Mouse (Mus musculus): Measurements from ENCODE around the gene Dqx1. TPM values are rescaled to one million over a fixed set of nuclear protein-coding genes. Genes with fewer than 3 reads are reported as not detected.

The Dqx1 gene
- polyA plus RNA-seq, 1 experiment from 2014 or later, result 1.4 TPM

DNA sequence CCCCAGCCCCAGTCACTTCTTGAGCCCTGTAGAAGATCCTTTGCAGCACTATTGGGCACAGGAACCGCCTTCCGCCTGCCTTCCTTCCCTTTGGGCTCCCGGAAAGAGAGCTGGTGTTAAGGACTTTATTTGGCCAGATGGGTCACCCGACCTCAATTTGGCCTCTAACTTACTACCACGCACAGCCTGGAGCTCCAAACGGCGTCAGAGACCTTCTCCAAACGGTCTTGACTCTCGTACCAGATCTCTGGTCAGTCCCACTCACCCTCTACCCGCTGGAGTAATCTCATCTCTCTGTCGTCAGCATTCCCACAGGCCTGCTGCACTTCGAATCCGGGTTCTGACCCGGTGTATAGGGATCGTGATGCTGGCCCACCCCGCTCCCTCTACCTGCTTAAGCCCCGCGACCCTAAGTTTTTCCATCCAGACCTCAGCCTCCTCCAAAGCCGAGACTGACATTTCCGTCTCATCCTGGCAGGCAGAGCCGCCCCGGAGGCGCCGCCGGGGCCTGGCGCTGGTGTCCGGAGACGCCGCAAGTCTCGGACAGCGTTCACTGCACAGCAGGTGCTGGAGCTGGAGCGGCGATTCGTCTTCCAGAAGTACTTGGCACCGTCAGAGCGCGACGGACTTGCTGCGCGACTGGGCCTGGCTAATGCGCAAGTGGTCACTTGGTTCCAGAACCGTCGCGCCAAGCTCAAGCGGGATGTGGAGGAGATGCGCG is 29.7 kb downstream of the Dqx1 start:
- 1% methylated on average over 47 of the region's 47 CpGs for WGBS

DNA sequence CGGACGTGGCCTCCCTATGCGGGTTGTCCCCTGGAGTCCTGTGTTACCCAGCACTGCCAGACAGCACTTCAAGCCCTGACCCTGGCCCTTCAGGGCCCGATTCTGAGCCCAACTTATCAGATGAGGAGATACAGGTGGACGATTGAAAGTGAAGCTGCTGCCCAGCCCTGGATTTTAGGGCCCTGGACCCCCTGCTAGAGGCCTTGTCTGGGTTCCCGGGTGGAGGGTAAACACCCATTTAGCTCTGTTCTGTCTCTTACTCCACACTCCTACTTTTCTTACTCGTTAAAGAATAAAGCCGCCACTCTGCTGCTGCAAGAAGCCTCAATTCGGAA is 30.2 kb downstream of the Dqx1 start:
- Histone ChIP-seq H3K4me1 (ENCODE audit: control insufficient read depth, insufficient read depth, low read length) (peaks cover 8% of the 10 kb centered on the region; the same call in 1 of the 2 replicates), H3K4me3 (ENCODE audit: low read depth, low read length) (no peak overlapping the region), H3K36me3 (ENCODE audit: control insufficient read depth, insufficient read depth, low read length) (no peaks in the 10 kb centered on the region), H3K27ac (ENCODE audit: low read depth, low read length) (no peak overlapping the region), H3K4me2 (ENCODE audit: low read depth) (peak overlapping the region; percentile 31), H3K27me3 (ENCODE audit: control insufficient read depth, insufficient read depth, low read length) (peaks cover 62% of the 10 kb centered on the region), H3K9ac (ENCODE audit: low read length) (no peak overlapping the region), H3K9me3 (ENCODE audit: control insufficient read depth, low read length) (no peaks in the 10 kb centered on the region)
- DNase-seq (ENCODE audit: low spot score) (no peak), ATAC-seq (ENCODE audit: insufficient read depth, low FRiP score, low TSS enrichment) (no peak)
- WGBS, result 7% methylated on average over 9 of the region's 9 CpGs

More for the DNA sequence above, 29.7 kb downstream of the Dqx1 start:
- DNase-seq (ENCODE audit: low spot score) (peak; percentile 56), ATAC-seq (ENCODE audit: insufficient read depth, low FRiP score, low TSS enrichment) (no peak)
- Histone ChIP-seq H3K9ac (ENCODE audit: low read length) (no peak overlapping the region), H3K36me3 (ENCODE audit: control insufficient read depth, insufficient read depth, low read length) (no peaks in the 10 kb centered on the region), H3K9me3 (ENCODE audit: control insufficient read depth, low read length) (no peaks in the 10 kb centered on the region), H3K4me3 (ENCODE audit: low read depth, low read length) (peak overlapping the region; percentile 19; the same call in 1 of the 2 replicates), H3K4me1 (ENCODE audit: control insufficient read depth, insufficient read depth, low read length) (peaks cover 8% of the 10 kb centered on the region; the same call in 1 of the 2 replicates), H3K27ac (ENCODE audit: low read depth, low read length) (no peak overlapping the region), H3K4me2 (ENCODE audit: low read depth) (peak overlapping the region; percentile 31), H3K27me3 (ENCODE audit: control insufficient read depth, insufficient read depth, low read length) (peaks cover 62% of the 10 kb centered on the region)

DNA sequence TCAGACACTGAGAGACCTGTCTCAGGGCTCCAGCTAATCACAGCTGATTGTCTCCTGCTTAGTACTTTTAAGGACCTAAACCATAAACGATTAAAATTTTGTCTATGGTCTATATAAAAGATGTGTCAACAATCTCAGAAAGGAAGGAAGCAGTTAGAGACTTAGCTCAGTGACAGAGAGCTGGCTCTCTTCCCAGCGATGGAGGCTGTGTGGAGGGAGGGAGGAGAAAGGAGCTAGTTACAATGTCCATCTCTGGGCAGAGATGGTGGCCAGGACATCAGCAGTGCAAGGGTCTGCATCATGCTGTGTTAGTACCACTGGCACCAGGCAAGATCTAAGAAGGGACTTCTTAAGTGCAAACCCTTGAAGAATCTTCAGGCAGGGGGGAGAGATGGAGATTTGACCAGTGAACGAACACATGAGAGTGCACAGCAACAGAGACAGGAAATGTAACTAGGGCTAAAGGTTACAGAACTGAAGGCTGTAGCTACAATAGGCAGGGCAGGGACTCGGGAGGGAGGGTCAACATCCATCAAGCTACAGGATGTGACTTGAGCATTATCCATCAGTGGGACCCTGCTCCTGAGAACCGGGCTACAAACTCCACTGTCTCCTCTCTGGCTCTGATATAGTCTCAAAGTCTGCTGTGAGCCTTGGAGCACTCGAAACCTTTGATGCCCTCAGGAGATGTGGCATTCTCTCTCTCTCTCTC is 34.9 kb downstream of the Dqx1 start:
- H3K4me3 ChIP-seq (ENCODE audit: low read depth, low read length), result no peak overlapping the region
- no peak overlapping the region for H3K27ac ChIP-seq (ENCODE audit: low read depth, low read length)
- H3K4me1 ChIP-seq (ENCODE audit: control insufficient read depth, insufficient read depth, low read length), result no peaks in the 10 kb centered on the region
- peaks cover 19% of the 10 kb centered on the region for H3K27me3 ChIP-seq (ENCODE audit: control insufficient read depth, insufficient read depth, low read length)
- H3K9ac ChIP-seq (ENCODE audit: low read length), result no peak overlapping the region
- WGBS, result 41% methylated on average over 6 of the region's 6 CpGs
- no peak overlapping the region for H3K4me2 ChIP-seq (ENCODE audit: low read depth)
- DNase-seq (ENCODE audit: low spot score) (no peak), ATAC-seq (ENCODE audit: insufficient read depth, low FRiP score, low TSS enrichment) (no peak)
- H3K36me3 ChIP-seq (ENCODE audit: control insufficient read depth, insufficient read depth, low read length), result no peaks in the 10 kb centered on the region
- no peaks in the 10 kb centered on the region for H3K9me3 ChIP-seq (ENCODE audit: control insufficient read depth, low read length)

DNA sequence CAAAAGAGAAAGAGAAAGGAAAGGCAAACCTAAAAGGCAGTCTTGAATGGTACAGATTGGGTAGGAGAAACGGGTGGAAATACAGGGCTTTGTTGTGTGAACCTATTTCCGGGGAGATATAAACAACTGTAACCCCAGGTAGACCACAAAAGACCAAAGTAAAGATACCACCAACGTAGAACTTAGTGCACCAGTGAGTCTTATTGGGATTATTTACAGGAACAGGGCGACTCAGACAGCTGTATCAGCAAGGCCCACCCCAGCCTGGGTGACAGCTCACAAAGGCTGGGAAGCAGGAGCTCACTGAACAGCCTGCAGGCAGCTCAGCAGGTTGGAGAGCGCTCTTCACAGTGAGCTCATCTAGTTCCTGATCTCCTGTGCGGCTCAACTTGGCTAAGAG is 38.3 kb downstream of the Dqx1 start:
- Histone ChIP-seq H3K27me3 (ENCODE audit: control insufficient read depth, insufficient read depth, low read length) (no peaks in the 10 kb centered on the region), H3K9ac (ENCODE audit: low read length) (no peak overlapping the region), H3K9me3 (ENCODE audit: control insufficient read depth, low read length) (no peaks in the 10 kb centered on the region), H3K36me3 (ENCODE audit: control insufficient read depth, insufficient read depth, low read length) (no peaks in the 10 kb centered on the region), H3K27ac (ENCODE audit: low read depth, low read length) (no peak overlapping the region), H3K4me2 (ENCODE audit: low read depth) (no peak overlapping the region), H3K4me1 (ENCODE audit: control insufficient read depth, insufficient read depth, low read length) (no peaks in the 10 kb centered on the region), H3K4me3 (ENCODE audit: low read depth, low read length) (no peak overlapping the region)
- ATAC-seq (ENCODE audit: insufficient read depth, low FRiP score, low TSS enrichment), result no peak
- 51% methylated on average over 6 of the region's 6 CpGs for WGBS
- DNase-seq (ENCODE audit: low spot score), result no peak

DNA sequence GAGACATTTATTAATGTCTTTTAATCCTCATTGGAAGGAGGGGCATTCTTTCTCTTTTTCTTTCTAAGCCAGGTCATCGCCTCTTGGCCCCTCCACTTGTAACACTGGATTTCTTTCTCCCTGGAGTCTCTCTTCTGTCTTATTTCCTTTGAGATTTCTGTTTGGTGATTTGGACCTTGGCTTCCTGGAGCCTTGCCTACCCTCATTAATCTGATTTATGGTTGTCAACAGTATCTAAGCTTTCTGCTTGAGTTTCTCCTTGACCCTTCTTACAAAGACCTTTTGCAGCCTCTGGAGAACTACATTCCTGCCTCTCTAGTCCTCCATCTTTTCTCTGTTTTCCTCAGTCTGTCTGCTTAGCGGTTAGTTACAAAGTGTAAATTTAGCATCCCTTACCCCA is 40.8 kb downstream of the Dqx1 start:
- Histone ChIP-seq H3K9ac (ENCODE audit: low read length) (no peak overlapping the region), H3K4me2 (ENCODE audit: low read depth) (no peak overlapping the region), H3K27me3 (ENCODE audit: control insufficient read depth, insufficient read depth, low read length) (0 out of 2 replicates have a peak, but pooled peaks cover 2% of the 10 kb centered on the region), H3K4me1 (ENCODE audit: control insufficient read depth, insufficient read depth, low read length) (peaks cover 6% of the 10 kb centered on the region), H3K9me3 (ENCODE audit: control insufficient read depth, low read length) (no peaks in the 10 kb centered on the region), H3K4me3 (ENCODE audit: low read depth, low read length) (no peak overlapping the region), H3K27ac (ENCODE audit: low read depth, low read length) (no peak overlapping the region), H3K36me3 (ENCODE audit: control insufficient read depth, insufficient read depth, low read length) (no peaks in the 10 kb centered on the region)
- ATAC-seq (ENCODE audit: insufficient read depth, low FRiP score, low TSS enrichment) (no peak), DNase-seq (ENCODE audit: low spot score) (no peak)
- 74% methylated on average over 2 of the region's 2 CpGs for WGBS

DNA sequence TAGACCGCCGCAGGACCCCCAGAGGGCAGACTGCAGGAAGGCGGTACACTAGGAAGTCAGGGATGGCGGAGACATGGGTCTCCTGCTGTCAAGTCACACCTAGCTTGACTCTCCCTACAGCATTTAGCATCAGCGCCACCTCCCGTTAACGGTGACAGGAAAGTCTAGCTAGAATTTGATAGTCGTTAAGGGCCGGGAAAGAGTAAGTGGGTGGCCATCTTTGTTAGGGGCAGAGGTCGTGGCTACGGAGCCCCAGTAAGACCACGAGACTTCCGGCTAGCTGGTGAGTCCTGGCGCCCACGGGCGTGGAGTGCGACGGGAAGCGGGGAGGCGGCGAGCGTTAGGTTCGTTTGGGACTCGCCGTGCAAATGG is 43.7 kb downstream of the Dqx1 start, which contains the start of the genes Ccdc142 and Gm42688:
Gene Ccdc142 (plus strand): TSS at position 286 of the 372 bp plus-strand sequence.
Gene Gm42688 (plus strand): TSS at position 302 of the 372 bp plus-strand sequence.
- Histone ChIP-seq H3K4me1 (ENCODE audit: control insufficient read depth, insufficient read depth, low read length) (peaks cover 6% of the 10 kb centered on the region), H3K9me3 (ENCODE audit: control insufficient read depth, low read length) (no peaks in the 10 kb centered on the region), H3K27ac (ENCODE audit: low read depth, low read length) (peak within 1 kb of the TSS; percentile 70), H3K4me2 (ENCODE audit: low read depth) (peak within 1 kb of the TSS; percentile 98), H3K9ac (ENCODE audit: low read length) (peak within 1 kb of the TSS; percentile 83), H3K36me3 (ENCODE audit: control insufficient read depth, insufficient read depth, low read length) (no peaks in the 10 kb centered on the region), H3K4me3 (ENCODE audit: low read depth, low read length) (peak within 1 kb of the TSS; percentile 70), H3K27me3 (ENCODE audit: control insufficient read depth, insufficient read depth, low read length) (0 out of 2 replicates have a peak, but pooled peaks cover 2% of the 10 kb centered on the region)
- peak; percentile 82 for ATAC-seq (ENCODE audit: insufficient read depth, low FRiP score, low TSS enrichment)
- peak; percentile 88 for DNase-seq (ENCODE audit: low spot score)
- WGBS, result under 1% methylated on average over 25 of the region's 25 CpGs

DNA sequence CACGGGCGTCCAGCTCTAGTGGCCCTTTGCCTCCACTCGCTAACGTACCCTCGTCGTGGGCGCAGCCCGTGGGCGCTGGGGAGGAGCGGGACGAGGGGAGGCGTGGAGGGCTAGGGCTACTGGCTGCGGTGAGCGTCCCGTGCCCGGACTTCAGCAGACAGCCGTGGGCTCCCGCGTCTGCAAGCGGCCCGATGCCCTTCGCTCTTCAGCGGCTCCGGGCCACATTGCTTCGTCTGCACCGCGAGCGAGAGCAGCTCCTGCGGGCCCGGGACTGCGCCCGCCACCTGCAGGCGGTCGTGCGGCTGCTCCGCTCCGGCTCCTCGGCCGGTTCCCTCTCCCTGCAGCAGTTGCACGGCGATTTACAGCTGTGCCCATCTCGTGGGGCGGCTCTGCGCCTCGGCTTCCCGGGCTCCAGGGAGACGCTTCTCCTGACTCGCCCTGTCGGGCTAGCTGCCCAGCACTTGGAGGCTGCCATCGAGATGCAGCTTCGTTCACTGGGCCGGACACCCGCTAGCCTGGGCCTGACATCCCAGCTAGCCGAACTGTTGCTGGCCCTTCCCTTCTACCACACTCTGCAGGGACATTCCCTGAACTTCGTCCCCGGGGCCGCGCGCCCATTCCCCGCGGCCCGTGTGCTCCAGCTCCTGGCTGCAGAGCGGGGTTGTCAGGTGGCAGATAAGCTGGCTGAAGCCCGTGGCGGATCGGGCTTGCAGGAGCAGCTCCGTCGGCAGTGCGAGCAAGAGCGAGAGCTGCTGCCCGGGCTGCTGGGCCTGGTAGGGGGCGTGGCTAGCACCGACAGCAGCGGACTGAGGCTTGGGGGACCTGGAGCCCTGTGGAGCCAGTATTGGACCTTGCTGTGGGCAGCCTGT is 44.3 kb downstream of the Dqx1 start:
- Histone ChIP-seq H3K9ac (ENCODE audit: low read length) (peak overlapping the region; percentile 83), H3K4me2 (ENCODE audit: low read depth) (peak overlapping the region; percentile 98), H3K36me3 (ENCODE audit: control insufficient read depth, insufficient read depth, low read length) (no peaks in the 10 kb centered on the region), H3K27me3 (ENCODE audit: control insufficient read depth, insufficient read depth, low read length) (0 out of 2 replicates have a peak, but pooled peaks cover 2% of the 10 kb centered on the region), H3K27ac (ENCODE audit: low read depth, low read length) (peak overlapping the region; percentile 70), H3K4me3 (ENCODE audit: low read depth, low read length) (peak overlapping the region; percentile 70), H3K9me3 (ENCODE audit: control insufficient read depth, low read length) (no peaks in the 10 kb centered on the region), H3K4me1 (ENCODE audit: control insufficient read depth, insufficient read depth, low read length) (peaks cover 6% of the 10 kb centered on the region)
- WGBS, result under 1% methylated on average over 74 of the region's 74 CpGs
- DNase-seq (ENCODE audit: low spot score) (peak; percentile 79), ATAC-seq (ENCODE audit: insufficient read depth, low FRiP score, low TSS enrichment) (peak; percentile 73)

DNA sequence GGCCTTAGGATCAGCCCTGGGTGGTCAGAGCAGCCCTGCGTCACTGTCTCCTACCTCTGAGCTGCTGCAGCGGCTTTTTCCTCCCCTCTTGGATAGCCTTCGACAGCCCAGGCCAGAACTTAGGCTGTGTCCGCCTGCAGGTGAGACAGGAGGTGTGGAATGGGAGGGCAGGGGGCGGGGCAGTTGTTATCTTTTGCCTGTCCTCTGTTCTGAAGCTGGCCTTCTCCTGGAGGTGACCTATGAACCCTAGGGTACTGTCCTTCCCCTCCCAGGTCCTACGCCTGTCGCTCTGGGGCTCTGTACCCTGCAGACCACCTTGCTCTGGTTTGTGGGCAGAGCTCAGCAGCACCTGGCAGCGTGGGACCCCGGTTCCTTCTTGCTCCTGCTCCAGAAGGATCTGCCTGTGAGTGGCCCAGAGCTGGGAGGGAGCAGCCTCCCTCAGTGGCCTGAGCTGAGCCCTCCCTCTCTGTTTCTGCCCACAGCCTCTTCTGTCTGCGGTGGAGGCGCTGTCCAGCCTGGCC is 45.5 kb downstream of the Dqx1 start:
- WGBS, result 50% methylated on average over 11 of the region's 11 CpGs

More for the DNA sequence above, 45.5 kb downstream of the Dqx1 start:
- DNase-seq (ENCODE audit: low spot score), result no peak
- Histone ChIP-seq H3K4me3 (ENCODE audit: low read depth, low read length) (no peak overlapping the region), H3K36me3 (ENCODE audit: control insufficient read depth, insufficient read depth, low read length) (peaks cover 2% of the 10 kb centered on the region; the same call in 1 of the 2 replicates), H3K9ac (ENCODE audit: low read length) (peak overlapping the region; percentile 33; the same call in 1 of the 2 replicates), H3K9me3 (ENCODE audit: control insufficient read depth, low read length) (no peaks in the 10 kb centered on the region), H3K4me2 (ENCODE audit: low read depth) (no peak overlapping the region), H3K27ac (ENCODE audit: low read depth, low read length) (no peak overlapping the region), H3K4me1 (ENCODE audit: control insufficient read depth, insufficient read depth, low read length) (peaks cover 11% of the 10 kb centered on the region), H3K27me3 (ENCODE audit: control insufficient read depth, insufficient read depth, low read length) (0 out of 2 replicates have a peak, but pooled peaks cover 2% of the 10 kb centered on the region)
- no peak for ATAC-seq (ENCODE audit: insufficient read depth, low FRiP score, low TSS enrichment)
